20 mouse cellular contexts compared by ENCODE assay signal in the genomic region with DNA sequence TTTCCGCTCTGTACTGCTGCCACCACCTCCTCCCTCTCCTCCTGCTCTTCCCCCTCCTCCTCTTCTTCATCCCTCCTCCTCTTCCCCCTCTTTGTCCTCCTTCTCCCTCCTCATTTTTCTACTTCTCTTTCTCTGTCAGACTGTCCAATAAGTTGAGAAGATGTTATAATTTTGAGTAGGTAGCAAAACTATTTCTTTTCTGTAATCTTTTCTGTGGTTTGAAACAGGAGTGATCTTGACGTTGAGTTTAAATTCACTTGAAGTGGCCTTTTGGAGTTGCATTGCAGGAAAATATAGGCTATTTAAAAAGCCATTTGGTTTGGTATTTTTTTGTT. TPM values are rescaled to one million over a fixed set of nuclear protein-coding genes. Genes with fewer than 3 reads are reported as not detected.
DNase-seq lines count a peak whose midpoint lies in the region; ATAC-seq and TF ChIP-seq lines count a peak whose summit lies in the region.
"Had no signal": no experiment of that assay in that cellular context is flagged by ENCODE, and none has a peak within 500 bp of the region (broad histone marks: within the 10 kb centered on the region; RNA-seq: fewer than 3 reads in every experiment).

No protein-coding gene starts in this region.

- 0 out of 2 replicates have a peak, but pooled peaks cover 4% of the 10 kb centered on the region for H3K27me3 ChIP-seq in heart, embryonic 10.5 days (ENCODE audit: insufficient read depth, poor library complexity, severe bottlenecking)
- no peaks in the 10 kb centered on the region for H3K27me3 ChIP-seq in kidney, adult 2 months (replicated peaks; ENCODE audit: control insufficient read depth, insufficient read depth, low read length)
- no peaks in the 10 kb centered on the region for H3K27me3 ChIP-seq in kidney, embryonic 14.5 days (ENCODE audit: control insufficient read depth, insufficient read depth, low read length)
- H3K27me3 ChIP-seq: embryonic facial prominence, embryonic 13.5 days; forebrain, embryonic 15.5 days; limb, embryonic 15.5 days; midbrain, embryonic 15.5 days; neural tube, embryonic 13.5 days had no signal

- no peaks in the 10 kb centered on the region for H3K9me3 ChIP-seq in heart, embryonic 10.5 days
- no peaks in the 10 kb centered on the region for H3K9me3 ChIP-seq in kidney, embryonic 14.5 days (ENCODE audit: control insufficient read depth, low read length)
- H3K9me3 ChIP-seq: embryonic facial prominence, embryonic 13.5 days; forebrain, embryonic 15.5 days; hindbrain, embryonic 12.5 days; limb, embryonic 15.5 days; midbrain, embryonic 15.5 days; neural tube, embryonic 13.5 days had no signal

- H3K27ac ChIP-seq in heart, embryonic 10.5 days: peak overlapping the region; percentile 13; the same call in 1 of the 2 replicates
- H3K27ac ChIP-seq in kidney, adult 2 months (ENCODE audit: insufficient read depth, low read depth, low read length): peak overlapping the region; percentile 65
- H3K27ac ChIP-seq in kidney, embryonic 14.5 days (ENCODE audit: low read depth, low read length): no peak overlapping the region
- peak overlapping the region; percentile 51; the same call in 1 of the 2 replicates for H3K27ac ChIP-seq in brown adipose tissue, adult 24 weeks (replicated peaks; ENCODE audit: low read depth, low read length)
- H3K27ac ChIP-seq: embryonic facial prominence, embryonic 13.5 days; forebrain, embryonic 15.5 days; hindbrain, embryonic 12.5 days; limb, embryonic 15.5 days; midbrain, embryonic 15.5 days; neural tube, embryonic 13.5 days; stomach, postnatal 0 days had no signal

- 83% methylated on average over 2 of the region's 2 CpGs for WGBS in heart, embryonic 10.5 days
- 72% methylated on average over 2 of the region's 2 CpGs for WGBS in kidney, adult 2 months
- 77% methylated on average over 2 of the region's 2 CpGs for WGBS in kidney, embryonic 14.5 days

- DNase-seq in heart, embryonic 10.5 days (ENCODE audit: low spot score): no peak
- no peak for DNase-seq in heart, adult 18-20 months
- no peak for DNase-seq in kidney, adult 2 months
- no peak for DNase-seq in frontal cortex, postnatal 36 days (ENCODE audit: low spot score in 2 of 2)
- DNase-seq: cerebellum, adult 18-20 months; cerebellum, postnatal 25 days; right cerebral cortex, postnatal 4 days had no signal

- H3K4me1 ChIP-seq in heart, embryonic 10.5 days: peaks cover 7% of the 10 kb centered on the region
- no peaks in the 10 kb centered on the region for H3K4me1 ChIP-seq in kidney, adult 2 months (ENCODE audit: control insufficient read depth, insufficient read depth, low read length)
- 0 out of 2 replicates have a peak, but pooled peaks cover 9% of the 10 kb centered on the region for H3K4me1 ChIP-seq in kidney, embryonic 14.5 days (ENCODE audit: control insufficient read depth, insufficient read depth, low read length)
- peaks cover 13% of the 10 kb centered on the region for H3K4me1 ChIP-seq in brown adipose tissue, adult 24 weeks (ENCODE audit: control insufficient read depth, insufficient read depth, insufficient read length, low read length)
- H3K4me1 ChIP-seq: forebrain, embryonic 15.5 days had no signal

- no peak overlapping the region for H3K4me2 ChIP-seq in kidney, embryonic 14.5 days (replicated peaks; ENCODE audit: low read depth, low read length)
- H3K4me2 ChIP-seq: embryonic facial prominence, embryonic 13.5 days; forebrain, embryonic 15.5 days; hindbrain, embryonic 12.5 days; limb, embryonic 15.5 days; midbrain, embryonic 15.5 days; neural tube, embryonic 13.5 days had no signal

- no peaks in the 10 kb centered on the region for H3K36me3 ChIP-seq in heart, embryonic 10.5 days
- H3K36me3 ChIP-seq in kidney, adult 2 months (ENCODE audit: control insufficient read depth, insufficient read depth, low read length): no peaks in the 10 kb centered on the region
- H3K36me3 ChIP-seq in kidney, embryonic 14.5 days (ENCODE audit: control insufficient read depth, insufficient read depth, low read length): no peaks in the 10 kb centered on the region
- H3K36me3 ChIP-seq: embryonic facial prominence, embryonic 13.5 days; forebrain, embryonic 15.5 days; hindbrain, embryonic 12.5 days; limb, embryonic 15.5 days; midbrain, embryonic 15.5 days; neural tube, embryonic 13.5 days had no signal

- no peak for ATAC-seq in kidney, embryonic 14.5 days (ENCODE audit: low FRiP score, low TSS enrichment)
- peak; percentile 1 for ATAC-seq in CD4-positive, CD25-positive, alpha-beta regulatory T cell, adult 4 months
- no peak for ATAC-seq in erythroid progenitor cell, adult 5-6 weeks (replicated peaks; ENCODE audit: low FRiP score, poor library complexity, severe bottlenecking)
- ATAC-seq: forebrain, embryonic 15.5 days; intestine, postnatal 0 days; midbrain, embryonic 15.5 days had no signal

- H3K9ac ChIP-seq in kidney, embryonic 14.5 days (ENCODE audit: low read depth, low read length): no peak overlapping the region
- H3K9ac ChIP-seq: embryonic facial prominence, embryonic 13.5 days; forebrain, embryonic 15.5 days; hindbrain, embryonic 12.5 days; limb, embryonic 15.5 days; midbrain, embryonic 15.5 days; neural tube, embryonic 13.5 days had no signal

- no peak for TF ChIP-seq CTCF in kidney, adult 2 months (conservative IDR thresholded peaks at IDR 0.05; ENCODE audit: insufficient read depth, insufficient read length, low read depth, low read length)

- TF ChIP-seq POLR2A in kidney, adult 2 months (IDR thresholded peaks at IDR 0.05; ENCODE audit: low read depth, low read length): no peak

- no peak overlapping the region for H3K4me3 ChIP-seq in heart, embryonic 10.5 days
- peak overlapping the region; percentile 50 for H3K4me3 ChIP-seq in kidney, adult 2 months (ENCODE audit: insufficient read depth, low read depth, low read length)
- no peak overlapping the region for H3K4me3 ChIP-seq in kidney, embryonic 14.5 days (ENCODE audit: low read length)
- H3K4me3 ChIP-seq in brown adipose tissue, adult 24 weeks (ENCODE audit: insufficient read depth, low read depth, low read length): peak overlapping the region; percentile 61
- H3K4me3 ChIP-seq: embryonic facial prominence, embryonic 13.5 days; erythroblast, embryonic 14.5 days; forebrain, embryonic 15.5 days; hindbrain, embryonic 12.5 days; limb, embryonic 15.5 days; midbrain, embryonic 15.5 days; neural tube, embryonic 13.5 days had no signal

RNA-seq across cellular contexts. Expression of a gene that starts 0.2 kb away (rescaled TPM):
- 14.7 and 15.8 TPM in 2 replicates for polyA plus RNA-seq in heart, embryonic 10.5 days (2016; fragmentation: Nextera tagmentation; extraction: Ambion mirVana)
- total RNA-seq in heart, adult 18-20 months (2021): 10 to 100 TPM; 19.8 to 24.1 TPM
- 24.0 and 24.7 TPM in 2 replicates for polyA plus RNA-seq in kidney, adult 2 months (2012; rRNA removed)
- 16.8 and 24.9 TPM in 2 replicates for polyA plus RNA-seq in kidney, embryonic 14.5 days (2014; fragmentation: Nextera tagmentation; extraction: Ambion mirVana)
- polyA plus RNA-seq in CD4-positive, CD25-positive, alpha-beta regulatory T cell, adult 4 months (2017; shearing (Covaris generic)): 100 to 1,000 TPM; 122 to 144 TPM
- polyA plus RNA-seq in brown adipose tissue, adult 24 weeks (2012; ENCODE audit: insufficient read depth, insufficient read length, missing spikeins): 4.9 and 7.5 TPM in 2 replicates
- 11.2 and 19.7 TPM in 2 replicates for total RNA-seq in erythroid progenitor cell, adult 5-6 weeks (2015; ENCODE audit: low replicate concordance)
- 8.7 and 17.2 TPM in 2 replicates for total RNA-seq in erythroid progenitor cell, adult 5-6 weeks (2017; ENCODE audit: low replicate concordance)
- polyA plus RNA-seq: erythroblast, embryonic 14.5 days had no signal

Comparison
In these comparisons a context has a peak if more than half of its experiments do, and no peak if none do; other contexts are left out.
1. H3K4me3 ChIP-seq: peak in kidney, adult 2 months (single experiment) and brown adipose tissue, adult 24 weeks (single experiment); none in heart, embryonic 10.5 days (single experiment) and kidney, embryonic 14.5 days (single experiment).